Mouse (Mus musculus) cerebellum, postnatal 25 days (tissue): ENCODE results near the gene Olfr1208.

Experiments used
- DNase-seq, 2 experiments: peaks; one replicate each; pipeline ENCODE4 v3.0.0; 2021; ENCODE audit warnings: mixed read lengths in 2 of 2

The Olfr1208 gene

GRCm38 (mm10) chr2:88902211-88902610 is at the start of gene Olfr1208:
Gene Olfr1208, minus strand, starts transcription at chr2:88902311.
- no peak for DNase-seq

DNA sequence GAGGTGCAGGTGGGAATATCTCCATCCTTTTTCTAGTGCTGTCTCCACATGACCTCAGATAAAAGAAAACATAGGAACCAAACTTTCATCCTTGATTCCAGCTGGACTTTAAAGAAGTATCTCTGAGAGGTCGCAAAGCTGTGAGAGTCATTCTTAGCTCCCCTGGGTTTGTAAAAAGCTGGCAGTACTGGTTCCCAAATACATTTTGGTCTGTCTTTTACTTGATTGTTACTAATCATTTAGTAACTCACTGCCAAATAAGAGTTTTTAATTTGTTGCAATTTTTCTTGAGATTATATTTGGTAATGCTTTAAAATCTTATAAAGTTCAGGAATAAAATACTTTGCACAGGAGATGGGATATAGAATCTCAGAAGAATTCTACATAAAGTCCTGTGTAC is 35.9 kb upstream of the Olfr1208 start, which contains the start of gene Olfr1211:
Gene Olfr1211, minus strand, starts transcription at position 101 of the 400 bp plus-strand sequence.
- DNase-seq: no peak

DNA sequence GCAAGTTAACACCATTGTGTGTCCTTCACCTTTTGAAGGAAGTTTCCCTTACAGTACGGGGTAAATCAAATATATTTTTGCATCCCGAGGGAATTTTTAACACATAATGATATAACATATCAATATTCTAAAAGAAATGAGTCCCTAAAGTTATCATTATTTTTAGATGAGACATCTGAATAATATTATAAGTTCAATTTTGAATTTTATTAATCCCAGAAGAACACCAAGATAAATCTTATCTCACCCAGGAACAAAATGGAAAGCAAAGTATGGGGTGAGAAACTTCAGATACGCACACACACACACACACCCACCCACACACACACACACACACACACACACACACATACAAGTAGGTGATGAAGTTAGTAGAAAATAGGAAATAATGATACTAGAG is 12.9 kb upstream of the Olfr1208 start, which contains the start of gene Olfr1209:
Gene Olfr1209, minus strand, starts transcription at position 101 of the 400 bp plus-strand sequence.
- DNase-seq: no peak

DNA sequence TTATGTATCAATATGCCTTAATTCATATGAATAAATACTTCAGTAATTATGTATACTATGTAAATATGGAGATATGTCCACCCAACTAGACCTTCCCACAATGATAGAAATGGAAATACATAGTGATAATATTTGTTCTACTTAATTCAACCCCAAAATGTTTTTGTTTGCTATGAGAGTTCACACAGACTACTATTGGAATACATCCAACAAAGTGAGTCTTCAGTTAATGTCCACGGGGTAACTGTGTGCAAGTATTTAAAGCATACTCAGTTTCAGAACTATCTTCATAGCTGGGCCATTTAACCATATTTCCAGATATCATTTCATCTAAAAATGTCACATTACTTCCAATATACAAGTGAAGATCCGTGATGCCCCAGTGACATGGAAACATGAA is 39.2 kb downstream of the Olfr1208 start, which contains the start of gene Olfr1206:
Gene Olfr1206, plus strand, starts transcription at position 301 of the 400 bp plus-strand sequence.
- no peak for DNase-seq

GRCm38 (mm10) chr2:88848992-88849391 is 53.1 kb downstream of the Olfr1208 start, which contains the start of gene Olfr1204:
Gene Olfr1204, plus strand, starts transcription at chr2:88849292.
- DNase-seq: no peak
